Mouse (Mus musculus): ENCODE measurements at regions not wholly inside any gene's neighbourhood (a gene's known extent, or its start where the extent isn't known, plus 50 kb on each side); places are given as distances from the start of the nearest gene placed in this dataset.

DNA sequence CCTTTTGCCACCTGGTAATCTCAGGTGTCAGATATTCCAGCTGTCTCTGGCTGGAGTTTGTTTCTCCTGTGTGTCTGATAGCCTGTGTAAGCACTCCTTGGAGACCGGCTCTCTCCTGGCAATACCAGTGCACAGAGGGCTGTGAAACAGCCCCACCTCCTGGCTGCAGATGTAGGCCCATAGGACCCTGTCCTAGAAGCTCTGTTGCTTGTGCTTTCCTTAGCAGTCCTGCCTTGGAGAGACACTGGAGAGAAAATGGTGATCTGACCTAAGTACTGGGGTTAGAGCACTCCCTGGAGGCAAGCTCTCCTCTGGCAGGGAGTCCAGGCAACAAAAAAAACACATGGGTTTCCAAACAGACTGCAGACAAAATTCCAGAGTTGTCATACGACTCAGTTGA lies 541.6 kb upstream of the Lrrn3 start:
- no peak for TF ChIP-seq POLR2A (IDR thresholded peaks at IDR 0.05; ENCODE audit: insufficient read length, low read depth)
- no peak for TF ChIP-seq USF1 (IDR thresholded peaks at IDR 0.05; ENCODE audit: low read depth)
- TF ChIP-seq E2F4 (IDR thresholded peaks at IDR 0.05; ENCODE audit: insufficient read depth): no peak
